Mouse (Mus musculus): ENCODE data around the gene Wwox. TPM values are rescaled to one million over a fixed set of nuclear protein-coding genes. Genes with fewer than 3 reads are reported as not detected.

Gene Wwox
- total RNA-seq, 2 experiments from 2014 or later = 14.2 to 14.3 TPM

- Histone ChIP-seq H3K27ac (no peak overlapping the region), H3K4me3 (no peak overlapping the region)
- no peak for DNase-seq (ENCODE audit: low spot score in 2 of 2)
- no peak for TF ChIP-seq CTCF (conservative IDR thresholded peaks at IDR 0.05)
Measured at GRCm38 (mm10) chr8:114563361-114563760, 123.9 kb downstream of the Wwox start.

- no peak overlapping the region for H3K27ac ChIP-seq
Measured at GRCm38 (mm10) chr8:114564036-114564435, 124.6 kb downstream of the Wwox start.

GRCm38 (mm10) chr8:114568531-114569166 is 129.2 kb downstream of the Wwox start:
- Histone ChIP-seq H3K27ac (no peak overlapping the region), H3K4me3 (no peak overlapping the region)
- TF ChIP-seq CTCF (conservative IDR thresholded peaks at IDR 0.05) = no peak
- DNase-seq (ENCODE audit: low spot score in 2 of 2) = no peak

More at GRCm38 (mm10) chr8:114564036-114564435, 124.6 kb downstream of the Wwox start:
- no peak overlapping the region for H3K4me3 ChIP-seq
- DNase-seq (ENCODE audit: low spot score in 2 of 2) = no peak
- TF ChIP-seq CTCF (conservative IDR thresholded peaks at IDR 0.05) = no peak

- no peak overlapping the region for H3K27ac ChIP-seq
- no peak overlapping the region for H3K4me3 ChIP-seq
- no peak for DNase-seq (ENCODE audit: low spot score in 2 of 2)
- TF ChIP-seq CTCF (conservative IDR thresholded peaks at IDR 0.05) = no peak
Measured at GRCm38 (mm10) chr8:114573014-114573746, 133.7 kb downstream of the Wwox start.

GRCm38 (mm10) chr8:114573747-114574093 is 134.3 kb downstream of the Wwox start:
- TF ChIP-seq CTCF (conservative IDR thresholded peaks at IDR 0.05) = no peak
- no peak overlapping the region for H3K27ac ChIP-seq
- no peak overlapping the region for H3K4me3 ChIP-seq
- no peak for DNase-seq (ENCODE audit: low spot score in 2 of 2)

GRCm38 (mm10) chr8:114579292-114579691 is 139.8 kb downstream of the Wwox start:
- H3K27ac ChIP-seq = no peak overlapping the region
- no peak overlapping the region for H3K4me3 ChIP-seq
- no peak for DNase-seq (ENCODE audit: low spot score in 2 of 2)
- no peak for TF ChIP-seq CTCF (conservative IDR thresholded peaks at IDR 0.05)

- no peak for DNase-seq (ENCODE audit: low spot score in 2 of 2)
- no peak overlapping the region for H3K27ac ChIP-seq
- no peak for TF ChIP-seq CTCF (conservative IDR thresholded peaks at IDR 0.05)
- H3K4me3 ChIP-seq = no peak overlapping the region
Measured at GRCm38 (mm10) chr8:114580684-114581083, 141.2 kb downstream of the Wwox start.

- no peak for TF ChIP-seq CTCF (conservative IDR thresholded peaks at IDR 0.05)
- H3K27ac ChIP-seq = no peak overlapping the region
- no peak overlapping the region for H3K4me3 ChIP-seq
- DNase-seq (ENCODE audit: low spot score in 2 of 2) = no peak
Measured at GRCm38 (mm10) chr8:114590336-114590867, 150.9 kb downstream of the Wwox start.

- no peak for TF ChIP-seq CTCF (conservative IDR thresholded peaks at IDR 0.05)
- peak; percentile 61 to 77 for DNase-seq (ENCODE audit: low spot score in 2 of 2)
- Histone ChIP-seq H3K27ac (no peak overlapping the region), H3K4me3 (no peak overlapping the region)
Measured at GRCm38 (mm10) chr8:114591296-114592280, 152.1 kb downstream of the Wwox start.

GRCm38 (mm10) chr8:114593424-114594157 is 154.1 kb downstream of the Wwox start:
- DNase-seq (ENCODE audit: low spot score in 2 of 2) = no peak
- no peak overlapping the region for H3K27ac ChIP-seq
- no peak for TF ChIP-seq CTCF (conservative IDR thresholded peaks at IDR 0.05)
- H3K4me3 ChIP-seq = no peak overlapping the region

- Histone ChIP-seq H3K4me3 (no peak overlapping the region), H3K27ac (no peak overlapping the region)
Measured at GRCm38 (mm10) chr8:114594811-114595210, 155.4 kb downstream of the Wwox start.

GRCm38 (mm10) chr8:114599555-114599954 is 160.1 kb downstream of the Wwox start:
- Histone ChIP-seq H3K27ac (no peak overlapping the region), H3K4me3 (no peak overlapping the region)
- TF ChIP-seq CTCF (conservative IDR thresholded peaks at IDR 0.05) = no peak
- DNase-seq (ENCODE audit: low spot score in 2 of 2) = no peak

More at GRCm38 (mm10) chr8:114594811-114595210, 155.4 kb downstream of the Wwox start:
- DNase-seq (ENCODE audit: low spot score in 2 of 2) = no peak
- no peak for TF ChIP-seq CTCF (conservative IDR thresholded peaks at IDR 0.05)

Data from layer of hippocampus, adult 2 months (tissue).